Mouse (Mus musculus) erythroblast, embryonic 14.5 days (primary cell): Measurements from ENCODE around the gene Ffar1.

ENCODE experiments used
- GATA1 ChIP-seq: IDR thresholded peaks from 2 replicates; pipeline ENCODE4 v1.6.1; 2012; ENCODE audit warnings: low read length, inconsistent platforms, mixed read lengths
- TAL1 ChIP-seq: IDR thresholded peaks from 3 replicates; pipeline ENCODE4 v1.6.1; 2012; ENCODE audit warnings: low read length, inconsistent platforms, mixed read lengths

- TF ChIP-seq GATA1 (no peak), TAL1 (no peak)
Observed at GRCm38 (mm10) chr7:30820854-30821445, 40.4 kb downstream of the Ffar1 start.
